Mouse (Mus musculus): ENCODE measurements at regions not wholly inside any gene's neighbourhood (a gene's known extent, or its start where the extent isn't known, plus 50 kb on each side); places are given as distances from the start of the nearest gene placed in this dataset.

- DNase-seq (ENCODE audit: low spot score in 2 of 2), result no peak
These were observed 58.6 kb upstream of the Vgll2 start for GRCm38 (mm10) chr10:51963671-51964070.

- no peak for DNase-seq (ENCODE audit: low spot score in 2 of 2)
These were observed 52.2 kb upstream of the Vgll2 start for GRCm38 (mm10) chr10:51970113-51970512.
